ENCODE assay signal across 17 mouse cellular contexts in the genomic region with DNA sequence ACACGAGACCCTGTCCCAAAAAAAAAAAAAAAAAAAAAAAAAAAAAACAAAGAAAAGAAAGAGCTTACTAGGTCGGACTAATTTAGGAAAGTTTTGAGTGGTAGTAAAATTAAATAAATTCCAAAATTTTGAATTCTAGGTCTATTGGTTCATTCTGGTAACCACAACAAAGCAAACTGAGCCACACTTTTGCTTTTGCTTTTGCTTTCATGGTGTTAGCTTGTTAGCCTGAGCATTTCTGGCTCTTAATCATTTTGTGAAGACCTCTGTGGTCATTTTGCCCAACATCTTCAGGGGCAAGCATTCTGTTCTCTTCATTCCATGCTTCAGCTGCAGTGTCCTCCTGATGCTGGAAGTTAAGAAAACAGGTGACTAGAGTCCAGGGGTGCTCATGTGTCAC.
"Had no signal": no experiment of that assay in that cellular context is flagged by ENCODE, and none has a peak within 500 bp of the region (broad histone marks: within the 10 kb centered on the region; RNA-seq: fewer than 3 reads in every experiment).

No protein-coding gene starts in this region.

- H3K27ac ChIP-seq: lung, embryonic 15.5 days; midbrain, embryonic 13.5 days; midbrain, embryonic 15.5 days; neural tube, embryonic 13.5 days; neural tube, embryonic 15.5 days; stomach, embryonic 15.5 days; stomach, postnatal 0 days had no signal

- H3K4me2 ChIP-seq: lung, embryonic 15.5 days; midbrain, embryonic 11.5 days; midbrain, embryonic 13.5 days; midbrain, embryonic 15.5 days; neural tube, embryonic 13.5 days; neural tube, embryonic 15.5 days; stomach, embryonic 15.5 days had no signal

- ATAC-seq: liver, postnatal 0 days; midbrain, embryonic 13.5 days; midbrain, embryonic 15.5 days had no signal

- DNase-seq: liver, postnatal 0 days; lung, adult 2 months; lung, postnatal 14 days; lung, postnatal 4 days; right cerebral cortex, postnatal 14 days; thymus, adult 2 months; thymus, postnatal 25 days; thymus, postnatal 4 days had no signal

- H3K4me1 ChIP-seq: lung, embryonic 15.5 days; midbrain, embryonic 15.5 days; neural tube, embryonic 13.5 days; neural tube, embryonic 15.5 days; stomach, embryonic 15.5 days had no signal

- H3K9ac ChIP-seq: liver, postnatal 0 days; lung, embryonic 15.5 days; midbrain, embryonic 13.5 days; midbrain, embryonic 15.5 days; neural tube, embryonic 13.5 days; neural tube, embryonic 15.5 days; stomach, embryonic 15.5 days had no signal

- H3K4me3 ChIP-seq: lung, embryonic 15.5 days; megakaryocyte, embryonic 14.5 days; midbrain, embryonic 13.5 days; midbrain, embryonic 15.5 days; neural tube, embryonic 13.5 days; neural tube, embryonic 15.5 days; stomach, embryonic 15.5 days had no signal

- H3K27me3 ChIP-seq: lung, embryonic 15.5 days; midbrain, embryonic 13.5 days; midbrain, embryonic 15.5 days; neural tube, embryonic 13.5 days; neural tube, embryonic 15.5 days; stomach, embryonic 15.5 days had no signal

- H3K9me3 ChIP-seq: lung, embryonic 15.5 days; megakaryocyte, embryonic 14.5 days; midbrain, embryonic 13.5 days; midbrain, embryonic 15.5 days; neural tube, embryonic 13.5 days; neural tube, embryonic 15.5 days; stomach, embryonic 15.5 days had no signal
